22 mouse cellular contexts compared by ENCODE assay signal in the genomic region with DNA sequence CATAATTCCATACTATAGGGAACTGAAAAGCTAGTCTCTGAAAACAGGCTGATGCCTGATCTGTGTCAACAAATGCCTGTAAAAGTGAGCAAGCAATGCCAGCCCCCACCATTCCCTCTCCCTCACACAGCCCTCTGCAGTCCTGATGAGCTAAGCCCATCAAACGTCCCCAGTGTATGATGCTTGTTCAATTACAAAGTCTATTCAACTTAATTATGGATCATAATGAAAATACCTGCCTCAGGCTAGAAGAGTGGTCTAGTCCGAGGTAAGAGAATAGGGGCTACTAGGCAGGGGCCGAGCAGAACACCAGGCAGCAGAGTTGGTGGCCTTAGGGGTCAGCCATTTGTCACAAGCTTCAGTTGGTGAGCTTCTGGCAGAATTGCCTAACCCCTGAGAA.
DNase-seq lines count a peak whose midpoint lies in the region; ATAC-seq and TF ChIP-seq lines count a peak whose summit lies in the region.
"Had no signal": no experiment of that assay in that cellular context is flagged by ENCODE, and none has a peak within 500 bp of the region (broad histone marks: within the 10 kb centered on the region; RNA-seq: fewer than 3 reads in every experiment).

No protein-coding gene starts in this region.

- H3K9ac ChIP-seq in embryonic facial prominence, embryonic 11.5 days (replicated peaks; ENCODE audit: low read length): no peak overlapping the region
- H3K9ac ChIP-seq in hindbrain, embryonic 16.5 days (ENCODE audit: low read depth, low read length): no peak overlapping the region
- no peak overlapping the region for H3K9ac ChIP-seq in midbrain, postnatal 0 days (replicated peaks; ENCODE audit: low read length, poor library complexity, severe bottlenecking)
- no peak overlapping the region for H3K9ac ChIP-seq in lung, postnatal 0 days (replicated peaks; ENCODE audit: low read depth)
- H3K9ac ChIP-seq: embryonic facial prominence, embryonic 12.5 days; forebrain, postnatal 0 days had no signal

- H3K9me3 ChIP-seq in embryonic facial prominence, embryonic 11.5 days (replicated peaks; ENCODE audit: control insufficient read depth, low read length): no peaks in the 10 kb centered on the region
- no peaks in the 10 kb centered on the region for H3K9me3 ChIP-seq in embryonic facial prominence, embryonic 10.5 days
- H3K9me3 ChIP-seq in hindbrain, embryonic 16.5 days (ENCODE audit: control insufficient read depth, low read length): no peaks in the 10 kb centered on the region
- H3K9me3 ChIP-seq in midbrain, postnatal 0 days (ENCODE audit: low read length): no peaks in the 10 kb centered on the region
- no peaks in the 10 kb centered on the region for H3K9me3 ChIP-seq in lung, postnatal 0 days (ENCODE audit: low read length)
- H3K9me3 ChIP-seq: embryonic facial prominence, embryonic 12.5 days had no signal

- DNase-seq in embryonic facial prominence, embryonic 11.5 days (ENCODE audit: low spot score): no peak
- no peak for DNase-seq in embryonic facial prominence, embryonic 10.5 days (ENCODE audit: low spot score)
- DNase-seq in brain, embryonic 14.5 days (ENCODE audit: low read depth): peak; percentile 16
- peak; percentile 30 for DNase-seq in midbrain, postnatal 0 days (ENCODE audit: low spot score)
- DNase-seq in cerebellum, postnatal 36 days: no peak
- no peak for DNase-seq in lung, postnatal 0 days (ENCODE audit: low spot score)
- DNase-seq: adrenal gland, adult 8-10 months; cerebellum, postnatal 14 days; forebrain, postnatal 0 days; gastrocnemius, postnatal 36 days; kidney, adult 18-20 months; kidney, postnatal 14 days; left cerebral cortex, postnatal 4 days; liver; lung, postnatal 14 days; thymus, postnatal 14 days had no signal

- no peak overlapping the region for H3K4me3 ChIP-seq in embryonic facial prominence, embryonic 11.5 days (ENCODE audit: low read depth, low read length)
- H3K4me3 ChIP-seq in embryonic facial prominence, embryonic 10.5 days: no peak overlapping the region
- no peak overlapping the region for H3K4me3 ChIP-seq in hindbrain, embryonic 16.5 days (ENCODE audit: low read length)
- H3K4me3 ChIP-seq in midbrain, postnatal 0 days (ENCODE audit: low read depth, low read length): no peak overlapping the region
- no peak overlapping the region for H3K4me3 ChIP-seq in lung, postnatal 0 days (ENCODE audit: low read depth, low read length)
- H3K4me3 ChIP-seq: embryonic facial prominence, embryonic 12.5 days; left cerebral cortex, adult 2 months had no signal

- no peak for TF ChIP-seq POLR2A in brain, embryonic 14.5 days (IDR thresholded peaks at IDR 0.05; ENCODE audit: borderline replicate concordance, extremely low read depth, insufficient read depth, insufficient read length, poor library complexity, severe bottlenecking)

- H3K27ac ChIP-seq in embryonic facial prominence, embryonic 11.5 days (replicated peaks; ENCODE audit: low read depth, low read length): no peak overlapping the region
- H3K27ac ChIP-seq in embryonic facial prominence, embryonic 10.5 days (replicated peaks): no peak overlapping the region
- no peak overlapping the region for H3K27ac ChIP-seq in hindbrain, embryonic 16.5 days (ENCODE audit: low read depth, low read length)
- no peak overlapping the region for H3K27ac ChIP-seq in midbrain, postnatal 0 days (ENCODE audit: low read depth, low read length)
- no peak overlapping the region for H3K27ac ChIP-seq in lung, postnatal 0 days (ENCODE audit: low read length)
- H3K27ac ChIP-seq: embryonic facial prominence, embryonic 12.5 days; left cerebral cortex, adult 2 months had no signal

- no peaks in the 10 kb centered on the region for H3K27me3 ChIP-seq in embryonic facial prominence, embryonic 11.5 days (ENCODE audit: control insufficient read depth, insufficient read depth, low read length)
- H3K27me3 ChIP-seq in embryonic facial prominence, embryonic 10.5 days (replicated peaks; ENCODE audit: low read depth, poor library complexity, severe bottlenecking): no peaks in the 10 kb centered on the region
- H3K27me3 ChIP-seq in hindbrain, embryonic 16.5 days (replicated peaks; ENCODE audit: control insufficient read depth, insufficient read depth, low read length): no peaks in the 10 kb centered on the region
- H3K27me3 ChIP-seq in midbrain, postnatal 0 days (ENCODE audit: insufficient read depth, low read length): no peaks in the 10 kb centered on the region
- no peaks in the 10 kb centered on the region for H3K27me3 ChIP-seq in lung, postnatal 0 days (replicated peaks; ENCODE audit: insufficient read depth, low read length)
- H3K27me3 ChIP-seq: embryonic facial prominence, embryonic 12.5 days had no signal

- 26% methylated on average over 3 of the region's 3 CpGs for WGBS in embryonic facial prominence, embryonic 11.5 days
- 41% methylated on average over 3 of the region's 3 CpGs for WGBS in embryonic facial prominence, embryonic 10.5 days
- 43% methylated on average over 3 of the region's 3 CpGs for WGBS in hindbrain, embryonic 16.5 days
- 43% methylated on average over 3 of the region's 3 CpGs for WGBS in midbrain, postnatal 0 days
- 37% methylated on average over 3 of the region's 3 CpGs for WGBS in lung, postnatal 0 days

- ATAC-seq in embryonic facial prominence, embryonic 11.5 days (replicated peaks; ENCODE audit: insufficient number of reproducible peaks, low FRiP score, low TSS enrichment, low read depth): peak; percentile 39; the same call in 1 of the 2 replicates
- ATAC-seq in hindbrain, embryonic 16.5 days: peak; percentile 70
- no peak for ATAC-seq in midbrain, postnatal 0 days (ENCODE audit: low FRiP score)
- no peak for ATAC-seq in lung, postnatal 0 days
- ATAC-seq in cerebellum, adult (ENCODE audit: insufficient number of reproducible peaks, low FRiP score, low TSS enrichment): no peak
- ATAC-seq: CD4-positive, CD25-positive, alpha-beta regulatory T cell, adult 4 months; forebrain, postnatal 0 days; Patski had no signal

- TF ChIP-seq CTCF in brain, embryonic 14.5 days (IDR thresholded peaks at IDR 0.05; ENCODE audit: borderline replicate concordance, extremely low read depth, insufficient read depth, insufficient read length): no peak
- TF ChIP-seq CTCF in midbrain, postnatal 0 days (IDR thresholded peaks at IDR 0.05): no peak
- no peak for TF ChIP-seq CTCF in lung, postnatal 0 days (IDR thresholded peaks at IDR 0.05)

- no peak for TF ChIP-seq EP300 in lung, postnatal 0 days (IDR thresholded peaks at IDR 0.05)

- H3K4me2 ChIP-seq in embryonic facial prominence, embryonic 11.5 days (ENCODE audit: low read depth, low read length): no peak overlapping the region
- no peak overlapping the region for H3K4me2 ChIP-seq in hindbrain, embryonic 16.5 days (ENCODE audit: low read length)
- no peak overlapping the region for H3K4me2 ChIP-seq in midbrain, postnatal 0 days (ENCODE audit: low read depth, low read length, poor library complexity, severe bottlenecking)
- H3K4me2 ChIP-seq in lung, postnatal 0 days (replicated peaks; ENCODE audit: low read depth, low read length): no peak overlapping the region
- H3K4me2 ChIP-seq: embryonic facial prominence, embryonic 12.5 days had no signal

- H3K36me3 ChIP-seq in embryonic facial prominence, embryonic 11.5 days (replicated peaks; ENCODE audit: control insufficient read depth, insufficient read depth, low read depth, low read length): no peaks in the 10 kb centered on the region
- H3K36me3 ChIP-seq in embryonic facial prominence, embryonic 10.5 days (replicated peaks): no peaks in the 10 kb centered on the region
- no peaks in the 10 kb centered on the region for H3K36me3 ChIP-seq in hindbrain, embryonic 16.5 days (ENCODE audit: control insufficient read depth, insufficient read depth, low read length)
- no peaks in the 10 kb centered on the region for H3K36me3 ChIP-seq in midbrain, postnatal 0 days (ENCODE audit: insufficient read depth, low read length)
- no peaks in the 10 kb centered on the region for H3K36me3 ChIP-seq in lung, postnatal 0 days (ENCODE audit: insufficient read depth, low read length)
- H3K36me3 ChIP-seq: embryonic facial prominence, embryonic 12.5 days had no signal

- no peaks in the 10 kb centered on the region for H3K4me1 ChIP-seq in embryonic facial prominence, embryonic 11.5 days (ENCODE audit: control insufficient read depth, insufficient read depth, low read length)
- H3K4me1 ChIP-seq in embryonic facial prominence, embryonic 10.5 days: no peaks in the 10 kb centered on the region
- no peaks in the 10 kb centered on the region for H3K4me1 ChIP-seq in hindbrain, embryonic 16.5 days (ENCODE audit: control insufficient read depth, insufficient read depth, low read depth, low read length)
- H3K4me1 ChIP-seq in midbrain, postnatal 0 days (ENCODE audit: insufficient read depth, low read length): no peaks in the 10 kb centered on the region
- no peaks in the 10 kb centered on the region for H3K4me1 ChIP-seq in lung, postnatal 0 days (ENCODE audit: insufficient read depth, low read depth, low read length)
- H3K4me1 ChIP-seq: embryonic facial prominence, embryonic 12.5 days had no signal

Comparison
In these comparisons a context has a peak if more than half of its experiments do, and no peak if none do; other contexts are left out.
1. ATAC-seq: peak in embryonic facial prominence, embryonic 11.5 days (single experiment) and hindbrain, embryonic 16.5 days (single experiment); none in midbrain, postnatal 0 days (single experiment), lung, postnatal 0 days (single experiment) and cerebellum, adult (single experiment).
2. DNase-seq: peak in brain, embryonic 14.5 days (single experiment) and midbrain, postnatal 0 days (single experiment); none in embryonic facial prominence, embryonic 11.5 days (single experiment), embryonic facial prominence, embryonic 10.5 days (single experiment), cerebellum, postnatal 36 days (0 of 2) and lung, postnatal 0 days (single experiment).